Mouse (Mus musculus): Measurements from ENCODE around the gene Rsph14.

DNA sequence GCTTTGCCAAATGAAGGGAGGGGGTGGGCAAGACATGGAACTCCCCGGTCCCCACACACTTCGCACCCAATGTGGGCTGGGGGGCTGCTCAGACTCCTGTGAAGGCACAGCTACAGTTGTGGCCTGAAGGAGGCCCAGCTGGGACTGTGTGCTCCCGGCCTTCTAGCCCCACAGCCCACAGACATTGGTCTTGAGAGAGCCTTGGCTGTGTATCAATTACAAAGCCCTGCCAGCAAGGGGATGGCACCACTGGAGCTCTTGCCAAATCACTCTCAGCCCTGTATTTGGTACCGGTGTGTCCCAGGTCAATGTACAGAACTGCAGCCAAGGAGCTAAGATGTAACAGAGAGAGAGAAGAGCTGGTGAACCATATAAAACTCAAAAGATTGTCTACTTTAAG is 15.9 kb downstream of the Rsph14 start:
- TF ChIP-seq CTCF (IDR thresholded peaks at IDR 0.05; ENCODE audit: insufficient read depth, low read length) (no peak), POLR2A (IDR thresholded peaks at IDR 0.05; ENCODE audit: borderline replicate concordance, extremely low read depth, low read depth, low read length) (no peak)
